Mouse (Mus musculus) layer of hippocampus, postnatal 36 days (tissue): ENCODE measurements around the gene Edem2. TPM values are rescaled to one million over a fixed set of nuclear protein-coding genes. Genes with fewer than 3 reads are reported as not detected.
"Not testable (repeated sequence)": the region's sequence is repeated elsewhere in the genome, so short reads cannot be mapped to it uniquely, and the experiment has no call there.

Experiments used
- DNase-seq, 2 experiments: peaks; one replicate each; pipeline ENCODE4 v3.0.0; 2022
- total RNA-seq, 2 experiments: library from RNA; stranded (reverse); gene quantifications; 2 replicates each; pipeline ENCODE4 v1.2.3; 2021

The Edem2 gene
- total RNA-seq, 2 experiments from 2014 or later = 21.7 to 25.0 TPM

- DNase-seq = not testable (repeated sequence)
Observed at GRCm38 (mm10) chr2:155735766-155736165, 6.5 kb upstream of the Edem2 start, which contains the start of gene Gm17581. TSS of gene Gm17581 (minus strand) at chr2:155735866.

- no peak for DNase-seq
Observed at GRCm38 (mm10) chr2:155735080-155735479, 5.8 kb upstream of the Edem2 start.

- DNase-seq = no peak
Observed at GRCm38 (mm10) chr2:155728742-155729141, 533 bp downstream of the Edem2 start.

- no peak for DNase-seq
Observed at GRCm38 (mm10) chr2:155727764-155728395, 1.4 kb downstream of the Edem2 start.

DNA sequence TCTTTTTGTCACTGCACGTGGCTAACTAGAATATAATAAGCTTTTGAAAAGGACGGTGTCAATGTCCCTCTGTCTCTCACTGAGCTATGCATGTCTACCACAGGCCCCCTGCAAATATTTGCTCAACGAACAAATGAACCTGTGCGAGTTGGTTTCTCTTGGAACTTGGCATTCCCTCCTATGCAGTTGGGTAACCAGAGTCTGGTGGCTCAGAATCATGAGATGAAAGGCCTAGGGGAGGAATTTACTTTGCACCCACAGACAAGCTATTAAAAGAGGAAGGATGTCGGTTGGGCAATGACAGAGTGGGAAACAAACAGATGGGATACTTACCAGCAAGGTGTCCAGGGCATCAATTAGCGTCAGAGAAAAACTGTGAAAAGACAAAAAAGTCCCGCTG, 3.0 kb downstream of the Edem2 start:
- DNase-seq = no peak

GRCm38 (mm10) chr2:155724526-155724925, 4.7 kb downstream of the Edem2 start:
- no peak for DNase-seq

DNA sequence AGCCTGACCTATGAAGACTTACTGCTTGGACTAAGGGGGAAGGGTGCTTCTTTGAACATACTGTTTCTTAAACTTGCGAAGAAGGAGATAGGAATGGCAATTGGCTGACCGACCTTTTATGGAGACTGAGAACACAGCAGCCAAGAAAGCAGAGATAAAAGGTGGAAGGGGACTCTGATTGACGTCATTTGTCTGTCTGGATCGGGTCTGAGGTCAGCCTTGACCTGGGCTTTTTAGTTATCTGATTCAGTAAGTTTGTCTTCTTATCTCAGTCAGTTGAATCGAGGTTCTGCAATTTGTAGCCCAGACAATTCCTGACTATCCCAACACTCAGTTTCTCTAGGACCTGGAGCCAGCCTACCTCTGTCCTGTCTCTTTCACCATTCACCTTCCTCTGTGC, 5.2 kb downstream of the Edem2 start:
- DNase-seq = no peak

DNA sequence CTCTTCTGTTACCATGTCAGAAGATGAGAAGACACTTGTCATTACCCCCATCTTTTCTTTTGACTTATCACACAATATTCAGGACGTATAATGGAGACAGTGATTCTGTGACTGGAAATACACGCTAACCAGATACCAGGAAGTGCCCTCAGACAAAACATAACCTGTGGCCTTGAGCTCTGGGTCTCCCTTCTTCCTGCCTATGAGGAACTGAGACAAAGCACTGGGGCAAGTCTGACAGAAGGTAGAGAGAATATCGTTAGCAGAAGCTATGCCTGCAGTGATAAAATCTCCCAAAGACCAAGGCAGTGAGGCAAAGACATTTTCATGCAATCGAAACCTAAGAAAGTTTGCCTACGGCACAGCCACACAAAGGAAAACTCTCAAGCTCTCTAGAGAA, 8.7 kb downstream of the Edem2 start:
- DNase-seq = no peak

DNA sequence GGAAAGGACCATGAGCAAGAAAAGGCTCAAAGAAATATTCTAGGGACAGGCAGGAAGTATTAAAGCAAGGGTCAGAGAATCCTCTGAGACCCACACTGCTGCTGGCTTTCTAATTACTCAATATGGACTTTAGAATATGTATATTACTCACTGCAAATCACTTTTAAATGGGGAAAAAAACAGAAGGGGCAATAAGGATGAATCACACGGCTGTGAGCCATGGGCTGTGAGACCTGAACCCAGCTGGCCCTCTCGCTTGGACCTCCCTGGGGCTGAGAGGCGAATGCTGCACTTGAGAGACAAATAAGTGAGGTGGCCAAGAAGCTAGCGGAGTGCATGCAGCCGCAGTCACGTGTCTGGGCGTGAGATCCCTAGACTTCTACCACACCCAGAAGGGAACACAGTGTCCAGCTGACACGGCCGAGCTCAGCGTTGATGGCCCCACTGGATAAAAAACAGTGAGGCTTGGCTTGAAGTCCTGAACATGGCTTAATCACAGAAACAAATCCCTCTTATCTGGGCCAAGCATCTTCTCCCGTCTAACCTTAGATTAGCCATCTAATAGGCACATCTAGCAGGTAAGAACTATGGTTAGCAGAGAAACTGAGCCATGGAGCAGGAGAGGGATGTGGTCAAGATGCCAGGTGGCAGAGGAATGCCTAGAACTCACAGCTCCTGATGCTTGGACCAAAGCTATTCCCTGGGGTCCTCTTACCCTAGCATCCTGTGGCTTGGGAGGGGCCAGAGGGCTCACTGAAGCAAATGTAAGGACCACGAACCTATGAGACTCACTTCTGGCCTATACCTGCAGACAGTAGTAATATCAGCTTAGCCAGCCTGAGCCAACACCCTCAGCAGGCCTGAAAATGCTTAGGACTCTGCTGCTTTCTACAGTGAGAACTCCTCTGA, 11.9 kb downstream of the Edem2 start:
- DNase-seq = no peak

GRCm38 (mm10) chr2:155710557-155710956, 18.7 kb downstream of the Edem2 start:
- DNase-seq = no peak

DNA sequence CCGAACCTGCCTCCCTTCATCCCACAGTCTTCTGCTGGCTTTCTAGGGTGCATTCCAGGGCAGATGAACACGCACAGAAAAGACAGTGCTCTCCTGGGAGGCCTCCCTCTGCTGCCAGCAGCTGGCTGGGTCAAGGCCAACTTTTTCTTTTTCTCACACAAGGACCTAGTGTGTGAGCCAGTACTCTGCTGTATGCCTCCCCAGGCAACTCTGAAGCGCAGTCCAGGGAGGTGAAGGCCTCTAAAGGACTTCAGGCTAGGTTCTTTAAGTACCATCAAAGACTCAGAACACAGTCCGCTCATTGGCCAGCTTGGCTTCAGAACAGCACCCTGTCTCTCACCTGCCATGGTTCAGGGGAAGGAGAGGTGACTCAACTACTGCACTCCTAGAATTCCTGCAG, 22.0 kb downstream of the Edem2 start:
- peak; percentile 35 to 42 for DNase-seq

GRCm38 (mm10) chr2:155703630-155704029, 25.6 kb downstream of the Edem2 start:
- no peak for DNase-seq

DNA sequence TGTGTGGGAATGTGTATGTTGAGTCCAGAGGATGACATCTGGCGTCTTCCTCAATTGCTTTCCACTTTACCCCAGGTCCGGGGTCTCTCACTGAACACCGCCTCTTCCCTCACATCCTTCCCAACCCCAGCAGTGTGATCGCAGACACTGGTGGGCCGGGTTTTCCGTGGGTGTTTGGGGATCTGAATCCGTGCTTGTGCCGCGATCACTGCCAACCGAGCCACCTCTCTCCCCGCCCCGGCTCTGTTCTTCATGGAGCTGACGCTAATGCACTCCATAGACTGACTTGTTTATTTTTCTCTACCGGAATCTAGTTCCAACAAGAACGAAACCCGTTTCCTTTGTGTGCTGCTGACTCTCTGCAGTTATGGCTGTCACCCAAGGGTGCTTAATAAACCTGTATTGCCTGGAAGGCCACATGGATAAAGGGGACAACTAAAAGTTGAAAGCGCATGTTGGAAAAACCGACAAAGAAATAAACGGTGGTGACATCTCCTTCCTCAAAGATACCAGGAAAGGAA, 27.8 kb downstream of the Edem2 start:
- no peak for DNase-seq

DNA sequence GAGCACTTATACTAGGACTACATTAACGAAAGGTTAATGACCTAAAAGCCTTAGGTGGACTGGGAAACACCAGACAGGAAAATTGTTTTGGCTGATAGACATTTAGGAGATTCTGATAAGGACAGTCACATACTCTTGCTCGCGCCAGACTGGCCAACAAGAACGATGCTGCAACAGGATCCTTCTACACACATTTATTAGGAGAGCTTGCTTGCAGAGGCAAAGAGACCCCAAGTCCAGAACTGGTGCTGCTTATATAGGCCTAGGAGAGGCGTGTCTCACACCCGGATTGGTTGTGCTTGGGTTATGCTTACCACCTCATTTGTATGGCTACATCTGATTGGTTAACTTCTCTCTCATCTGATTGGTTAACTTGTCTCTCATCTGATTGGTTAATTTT, 30.8 kb downstream of the Edem2 start:
- DNase-seq = not testable (repeated sequence)

DNA sequence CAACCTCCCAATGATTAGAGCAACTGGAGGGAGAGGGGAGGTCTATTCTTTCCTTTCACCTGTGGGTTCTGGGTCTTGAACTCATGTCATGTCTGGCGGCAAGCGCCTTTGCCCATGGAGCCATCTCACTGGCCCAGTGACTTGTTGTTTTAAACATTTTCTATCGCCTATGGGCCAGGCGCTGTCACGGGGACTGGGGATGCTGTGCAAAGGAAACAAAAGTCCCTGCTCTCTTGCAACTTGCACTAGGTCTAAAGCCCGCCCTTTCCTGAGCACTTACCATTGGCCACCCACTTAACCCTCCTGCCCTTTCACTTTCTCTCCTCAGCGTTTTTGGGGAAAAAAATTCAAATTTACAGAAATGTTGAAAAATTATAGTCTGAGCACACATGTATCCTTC, 32.4 kb downstream of the Edem2 start:
- no peak for DNase-seq

DNA sequence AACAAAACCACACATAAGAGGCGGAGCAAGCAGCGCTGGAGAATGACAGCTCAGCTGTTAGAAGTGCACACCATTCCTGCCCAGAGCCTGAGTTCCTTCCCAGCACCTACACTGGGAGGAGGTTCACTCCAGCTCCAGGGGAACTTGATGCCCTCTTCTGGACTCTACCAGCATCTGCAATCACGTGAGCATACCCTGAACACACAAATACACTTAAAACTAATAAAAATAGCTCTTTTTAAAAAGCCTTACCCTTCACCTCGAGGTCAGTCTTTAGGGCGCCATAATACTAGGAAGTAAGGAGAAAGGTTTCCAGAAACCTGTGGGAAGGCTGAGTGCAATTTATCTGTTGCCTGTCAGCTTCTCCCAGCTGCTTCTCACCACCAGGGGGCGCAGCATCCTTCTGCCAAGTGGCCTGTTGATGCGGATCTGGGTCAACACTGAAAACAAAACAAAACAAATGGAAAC, 33.1 kb downstream of the Edem2 start:
- peak; percentile 72 to 80 for DNase-seq

GRCm38 (mm10) chr2:155695316-155695715, 34.0 kb downstream of the Edem2 start:
- DNase-seq = no peak

GRCm38 (mm10) chr2:155694564-155694963, 34.7 kb downstream of the Edem2 start:
- no peak for DNase-seq

DNA sequence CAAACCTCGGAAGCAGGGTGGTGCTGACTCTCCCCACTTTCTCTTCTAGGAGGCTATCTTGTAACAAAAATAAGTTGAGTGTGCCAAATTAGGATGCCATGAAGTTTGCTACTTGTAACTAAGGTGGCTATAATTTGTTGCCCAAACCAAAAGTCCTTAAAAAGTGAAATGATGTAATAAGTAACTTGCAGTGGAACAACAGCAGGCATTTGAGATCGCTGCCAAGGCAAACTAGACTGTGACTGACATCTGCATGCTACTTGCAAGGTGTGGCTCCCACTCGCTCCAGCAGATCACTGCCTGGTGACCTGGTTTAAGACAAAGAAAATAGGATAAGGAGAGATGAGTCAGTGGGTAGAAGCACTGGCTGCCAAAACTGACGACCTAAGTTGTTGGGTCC, 36.1 kb downstream of the Edem2 start:
- no peak for DNase-seq

- peak; percentile 97 to 98 for DNase-seq
Observed at GRCm38 (mm10) chr2:155691723-155692493, 37.4 kb downstream of the Edem2 start, which contains the start of gene Trpc4ap. TSS of gene Trpc4ap (minus strand) at chr2:155692384.

- DNase-seq = no peak
Observed at GRCm38 (mm10) chr2:155691336-155691722, 37.9 kb downstream of the Edem2 start.

DNA sequence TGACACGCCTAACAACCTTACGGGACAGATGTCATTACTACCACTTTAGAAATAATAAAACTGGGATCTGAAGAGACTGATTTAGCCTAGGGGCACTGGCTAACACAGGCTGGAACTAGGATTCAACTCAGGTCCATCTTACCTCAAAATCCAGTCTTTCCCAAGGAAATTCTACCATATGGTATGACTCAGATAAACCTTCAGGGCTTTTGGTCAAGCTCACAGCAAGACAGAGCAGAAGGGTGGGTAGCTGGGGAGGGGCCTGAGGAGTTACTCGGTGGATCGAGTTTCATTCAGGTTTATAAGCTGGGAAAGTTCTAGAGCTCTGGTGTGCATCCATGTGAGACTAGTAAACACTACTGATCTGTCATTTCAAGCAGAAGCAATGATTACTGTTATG, 40.1 kb downstream of the Edem2 start:
- DNase-seq = no peak

DNA sequence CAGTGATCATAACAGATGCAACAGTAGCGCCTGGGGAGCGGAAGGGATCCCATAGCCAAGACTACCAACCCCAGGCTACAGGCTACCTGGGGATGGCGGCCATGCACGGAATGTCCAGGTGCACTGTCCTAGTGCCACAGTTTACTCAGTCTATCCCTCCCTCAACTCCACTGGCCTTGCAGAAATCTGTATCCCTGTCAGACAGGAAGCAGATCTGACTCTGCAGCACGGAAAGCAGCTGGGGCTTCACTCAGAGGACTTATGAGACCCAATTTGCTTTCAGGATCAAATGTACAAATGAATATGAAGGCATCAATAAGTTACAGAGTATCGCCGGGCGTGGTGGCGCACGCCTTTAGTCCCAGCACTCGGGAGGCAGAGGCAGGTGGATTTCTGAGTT, 41.5 kb downstream of the Edem2 start:
- DNase-seq = no peak
